Mouse (Mus musculus): Measurements from ENCODE around the gene Dao. TPM values are rescaled to one million over a fixed set of nuclear protein-coding genes. Genes with fewer than 3 reads are reported as not detected.

Gene Dao
- total RNA-seq, 2 experiments from 2014 or later: not detected

DNA sequence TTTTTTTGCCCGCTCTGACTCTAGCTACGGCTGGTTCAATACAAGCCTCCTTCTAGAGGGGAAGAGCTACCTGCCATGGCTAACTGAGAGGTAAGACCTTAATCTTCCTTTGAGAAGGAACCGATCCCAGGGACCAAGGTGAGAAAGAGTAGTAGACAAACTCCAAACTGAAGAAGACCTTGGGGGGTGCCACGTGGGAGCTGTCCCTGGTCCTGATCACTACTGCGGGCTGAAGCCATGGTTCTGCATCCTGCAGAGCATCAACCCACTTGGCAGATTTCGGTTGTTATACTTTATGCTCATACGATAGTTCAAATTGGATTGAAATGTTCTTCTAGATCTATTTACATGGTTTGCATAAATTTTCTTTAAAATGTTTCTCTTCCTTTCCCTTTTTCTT lies 11.6 kb downstream of the Dao start:
- no peak for ATAC-seq (replicated peaks; ENCODE audit: poor library complexity, severe bottlenecking)

DNA sequence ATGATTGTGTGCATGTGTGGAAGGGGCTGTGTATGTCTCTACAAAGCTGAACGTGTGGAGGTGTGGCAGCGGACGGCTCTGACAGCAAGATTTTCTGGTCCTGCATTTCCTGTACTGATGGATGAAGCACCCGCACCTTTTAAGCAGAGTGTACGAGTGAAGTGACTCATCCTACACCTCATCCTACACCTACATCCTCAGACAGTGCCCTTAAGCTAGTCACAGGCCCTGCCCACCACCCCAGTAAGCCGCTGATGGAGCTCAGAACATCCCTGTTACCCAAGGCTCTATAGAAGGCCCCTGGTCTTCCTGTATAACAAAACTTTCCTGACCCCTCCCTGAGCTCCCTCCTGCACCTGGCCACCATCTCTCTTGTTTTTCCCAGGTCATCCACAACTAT lies 20.9 kb downstream of the Dao start:
- ATAC-seq (replicated peaks; ENCODE audit: poor library complexity, severe bottlenecking): no peak

DNA sequence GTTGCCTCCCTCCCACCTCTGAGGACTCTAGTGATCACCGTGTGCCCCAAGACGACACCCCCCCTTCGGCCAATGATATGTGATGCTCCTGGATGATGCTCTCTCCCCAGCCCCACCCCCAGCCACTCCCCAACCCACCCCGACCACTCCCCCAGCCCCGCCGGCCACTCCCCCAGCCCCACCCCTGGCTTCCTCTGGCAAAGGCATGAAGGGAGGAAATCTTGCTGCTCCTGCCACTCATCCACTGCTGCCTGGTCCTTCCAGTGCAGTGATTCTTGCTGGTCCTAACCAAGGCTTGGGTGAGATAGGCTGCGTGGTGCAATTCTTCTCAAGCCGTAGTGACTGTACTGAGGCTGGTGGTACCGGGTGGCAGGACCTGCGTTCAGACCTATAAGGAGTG lies 21.4 kb downstream of the Dao start:
- no peak for ATAC-seq (replicated peaks; ENCODE audit: poor library complexity, severe bottlenecking)

DNA sequence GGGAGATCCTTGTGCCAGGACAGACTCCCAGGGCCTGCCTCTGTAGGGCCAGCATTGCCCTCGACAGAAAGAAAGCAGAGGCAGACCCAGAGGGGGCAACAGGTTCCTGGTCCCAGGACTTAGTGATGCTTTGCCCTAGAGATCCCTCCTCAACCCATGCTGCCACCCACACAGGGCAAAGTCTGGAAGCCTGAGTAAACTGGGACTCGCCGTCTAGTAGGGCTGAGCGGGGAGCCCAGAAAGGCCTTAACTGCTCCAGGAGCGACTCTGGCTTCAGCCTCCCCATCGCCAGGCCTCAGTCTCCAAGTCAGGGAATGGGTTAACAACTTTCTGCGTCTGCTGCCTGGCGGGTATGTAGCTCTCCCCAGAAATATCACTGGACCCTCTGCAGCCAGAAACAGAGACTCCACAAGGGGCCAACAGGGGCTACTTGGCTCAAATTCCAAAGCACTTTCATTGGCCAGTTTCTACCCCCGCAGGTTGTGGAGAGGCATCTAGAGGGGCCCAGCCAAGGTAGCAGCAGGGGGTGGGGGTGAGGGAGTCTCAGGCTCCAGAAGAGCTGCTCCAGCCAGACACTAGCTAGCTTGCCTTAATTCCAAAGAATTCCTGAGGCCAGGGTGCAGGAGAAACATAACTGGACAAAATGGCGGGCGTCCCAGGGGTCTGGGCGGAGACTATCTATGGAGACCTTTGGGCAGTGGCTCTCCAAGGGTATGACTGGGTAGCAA lies 23.9 kb downstream of the Dao start:
- ATAC-seq (replicated peaks; ENCODE audit: poor library complexity, severe bottlenecking): no peak

DNA sequence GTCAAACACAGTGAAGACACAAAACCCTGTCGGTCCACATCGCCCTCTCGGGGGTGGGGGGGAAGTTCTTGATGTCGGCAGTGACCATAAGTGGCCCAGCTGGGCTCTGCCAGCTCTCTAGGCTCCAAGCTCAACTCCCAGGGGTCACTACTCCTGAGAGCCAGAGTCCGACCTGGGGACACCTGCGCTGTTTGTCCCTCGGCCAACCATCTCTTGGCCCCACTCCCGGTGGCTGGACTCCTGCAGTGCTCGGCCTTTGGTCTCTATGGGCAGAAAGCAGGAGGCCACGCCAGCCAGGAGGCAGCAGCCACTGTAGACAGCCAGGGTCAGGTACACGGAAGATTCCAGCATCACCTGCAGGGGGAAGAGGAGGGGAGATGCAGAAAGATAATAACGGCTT lies 24.6 kb downstream of the Dao start:
- no peak for ATAC-seq (replicated peaks; ENCODE audit: poor library complexity, severe bottlenecking)

DNA sequence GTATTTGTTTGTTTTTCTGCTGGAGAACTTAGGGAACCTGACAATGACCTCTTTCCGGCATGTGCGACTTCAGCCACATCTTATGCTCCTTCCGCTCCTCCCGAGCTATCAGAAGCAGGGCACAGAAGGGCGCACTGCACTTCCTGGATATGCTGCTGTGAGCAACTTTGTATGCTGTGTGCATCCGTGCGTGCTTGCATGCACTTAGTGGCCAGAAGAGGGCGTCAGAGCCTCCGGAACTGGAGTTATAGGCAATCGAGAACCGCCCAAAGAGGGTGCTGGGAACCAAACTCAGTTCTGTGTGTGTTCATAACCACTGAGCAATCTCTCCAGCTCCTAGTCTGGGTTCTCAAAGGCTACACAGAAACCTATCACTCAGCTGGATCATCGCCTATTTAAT lies 27.1 kb downstream of the Dao start:
- ATAC-seq (replicated peaks; ENCODE audit: poor library complexity, severe bottlenecking): no peak

DNA sequence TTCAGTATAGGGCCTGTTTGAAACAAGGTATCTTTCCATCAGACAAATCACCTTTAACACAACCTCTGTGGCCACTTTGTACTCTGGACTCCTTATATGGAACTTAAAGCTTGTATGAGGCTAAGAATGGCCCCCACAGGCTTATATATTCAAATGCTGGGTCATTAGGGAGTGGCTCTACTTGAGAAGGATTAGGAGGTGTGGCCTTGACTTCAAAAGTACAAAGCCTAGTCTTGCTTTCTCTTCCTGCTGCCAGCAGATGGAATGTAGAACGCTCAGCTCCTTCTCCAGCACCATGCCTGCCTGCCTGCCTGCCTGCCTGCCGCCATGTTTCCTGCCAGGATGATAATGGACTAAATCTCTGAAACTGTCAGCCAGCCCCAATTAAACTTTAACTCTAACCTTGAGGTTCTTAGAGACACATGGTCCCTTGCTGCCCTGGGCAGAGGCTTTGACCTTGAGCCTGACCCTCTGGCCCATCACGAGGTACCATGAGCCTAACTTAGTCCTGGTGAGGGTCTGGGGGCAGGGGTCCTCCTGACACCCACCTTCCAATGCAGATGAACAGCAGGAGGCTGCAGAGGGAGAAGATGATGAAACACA lies 28.8 kb downstream of the Dao start:
- no peak for ATAC-seq (replicated peaks; ENCODE audit: poor library complexity, severe bottlenecking)

DNA sequence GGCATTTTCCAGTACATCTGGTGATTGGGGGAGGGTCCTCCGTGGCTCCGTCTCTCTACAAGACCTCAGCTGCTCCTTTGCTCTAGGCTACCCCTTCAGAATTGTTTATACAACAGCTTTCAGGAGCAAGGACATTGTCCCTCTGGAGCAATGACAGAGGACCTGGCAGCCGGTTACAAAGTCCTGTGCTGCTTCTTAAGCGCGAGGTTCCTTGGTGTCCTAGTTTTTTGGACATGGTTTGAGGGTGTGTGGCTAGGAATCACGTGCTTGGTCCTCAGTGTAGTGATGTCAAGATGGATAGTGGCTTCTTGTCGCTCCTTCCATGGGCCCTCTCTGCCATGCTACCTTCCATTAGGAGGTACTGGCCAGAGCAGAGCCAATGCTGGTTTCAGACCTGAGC lies 30.9 kb downstream of the Dao start:
- no peak for ATAC-seq (replicated peaks; ENCODE audit: poor library complexity, severe bottlenecking)

DNA sequence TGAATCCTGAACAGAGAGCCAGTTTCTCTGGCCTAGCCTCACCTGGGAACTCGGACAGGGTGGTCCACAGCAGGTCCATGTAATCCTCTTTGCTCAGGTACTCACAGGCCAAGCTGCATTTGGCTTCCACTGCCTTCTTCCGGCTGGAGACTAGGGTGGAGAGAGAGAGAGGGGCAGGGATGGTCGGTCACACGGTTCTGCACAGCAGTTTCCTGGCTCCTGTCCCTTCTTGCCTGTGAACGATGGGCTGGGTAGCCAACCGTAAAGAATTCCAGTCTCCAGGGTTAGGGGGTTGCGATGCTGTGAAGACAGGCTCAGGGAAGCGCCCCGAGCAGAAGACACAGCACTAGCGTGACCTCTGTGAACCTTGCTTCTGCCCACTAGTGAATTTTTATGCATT lies 31.6 kb downstream of the Dao start:
- ATAC-seq (replicated peaks; ENCODE audit: poor library complexity, severe bottlenecking): no peak

DNA sequence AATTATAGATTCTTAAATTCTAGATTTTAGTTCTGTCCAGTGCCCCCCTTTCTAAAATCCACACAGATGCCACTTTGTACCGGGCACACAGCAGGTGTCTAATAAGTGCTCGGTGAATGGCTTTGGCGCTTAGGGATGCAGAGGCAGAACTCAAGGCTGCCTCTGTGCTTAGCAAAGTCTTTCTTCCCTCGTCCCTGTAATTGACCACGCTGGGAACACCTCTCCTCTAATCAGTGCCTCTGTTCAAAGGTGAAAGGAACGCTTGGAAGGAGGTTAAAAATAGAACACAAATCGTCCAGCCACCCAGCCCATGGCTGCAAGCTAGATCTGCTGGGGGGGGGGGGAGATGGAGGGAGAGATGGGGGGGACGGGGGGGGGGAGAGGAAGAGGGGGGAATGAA lies 37.0 kb downstream of the Dao start:
- ATAC-seq (replicated peaks; ENCODE audit: poor library complexity, severe bottlenecking): no peak

DNA sequence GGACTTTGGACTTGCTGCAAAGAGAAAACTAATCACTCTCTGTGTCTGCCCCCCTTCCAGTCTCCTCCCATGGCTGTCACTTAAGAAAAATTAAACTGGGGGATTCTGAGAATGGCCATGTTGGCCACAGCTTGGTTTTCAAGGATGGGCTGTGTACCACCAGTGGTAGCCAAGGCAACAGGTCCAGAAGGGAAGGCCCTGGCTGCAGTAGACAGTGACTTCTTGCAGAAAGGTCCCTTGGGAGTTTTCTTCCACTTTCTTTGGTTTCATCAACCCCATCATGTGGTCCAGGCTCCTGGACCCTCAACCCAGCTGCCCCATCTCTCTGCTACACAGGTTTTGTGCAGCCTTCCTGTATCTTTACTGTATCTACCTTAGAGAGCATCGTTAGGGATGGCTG lies 37.4 kb downstream of the Dao start:
- no peak for ATAC-seq (replicated peaks; ENCODE audit: poor library complexity, severe bottlenecking)

DNA sequence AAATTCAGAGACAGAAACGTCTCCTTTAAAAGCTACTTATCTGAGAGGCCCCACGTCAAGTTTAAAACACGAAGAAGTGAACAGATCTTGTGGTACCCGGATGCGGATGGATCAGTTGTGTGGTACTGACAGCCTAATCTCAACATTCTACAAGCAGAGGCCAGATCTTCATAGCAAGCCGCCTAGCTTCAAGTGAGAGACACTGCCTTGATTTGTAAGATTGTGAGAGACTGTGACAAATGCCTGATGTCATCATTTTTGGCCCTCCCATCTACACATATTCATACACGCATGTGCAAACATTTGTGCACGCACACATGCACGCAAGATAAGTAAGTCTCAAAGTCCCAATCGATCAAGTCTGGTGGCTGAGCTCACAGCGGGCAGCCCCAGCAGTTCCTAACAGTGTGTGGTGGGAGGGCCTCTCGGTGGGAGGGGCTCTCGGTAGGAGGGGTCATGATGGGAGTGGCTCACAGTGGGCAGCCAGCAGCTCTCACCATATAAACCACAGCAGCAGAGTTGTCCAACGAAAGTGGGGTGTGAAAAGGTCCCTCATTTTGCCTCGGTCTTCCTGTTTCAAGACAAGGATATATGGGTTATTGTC lies 37.9 kb downstream of the Dao start:
- peak; percentile 97 for ATAC-seq (replicated peaks; ENCODE audit: poor library complexity, severe bottlenecking)

DNA sequence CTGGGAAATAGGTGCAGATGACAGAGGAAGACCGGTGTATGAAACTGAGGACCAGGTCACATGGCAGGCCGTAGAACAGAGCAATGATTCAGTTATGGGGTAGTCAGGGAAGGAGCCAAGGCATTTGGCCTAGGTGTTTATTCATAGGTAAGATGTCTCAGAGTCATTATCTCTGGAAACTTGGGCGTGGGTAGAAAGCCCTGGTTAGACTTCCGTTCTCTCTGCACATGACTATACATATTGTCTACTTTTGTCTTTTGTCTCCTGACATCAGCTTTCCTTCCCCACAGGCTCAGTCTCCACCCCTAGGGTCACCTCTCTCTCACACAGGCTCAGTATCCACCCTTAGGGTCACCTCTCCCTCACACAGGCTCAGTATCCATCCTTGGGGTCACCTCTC lies 40.3 kb downstream of the Dao start:
- no peak for ATAC-seq (replicated peaks; ENCODE audit: poor library complexity, severe bottlenecking)

DNA sequence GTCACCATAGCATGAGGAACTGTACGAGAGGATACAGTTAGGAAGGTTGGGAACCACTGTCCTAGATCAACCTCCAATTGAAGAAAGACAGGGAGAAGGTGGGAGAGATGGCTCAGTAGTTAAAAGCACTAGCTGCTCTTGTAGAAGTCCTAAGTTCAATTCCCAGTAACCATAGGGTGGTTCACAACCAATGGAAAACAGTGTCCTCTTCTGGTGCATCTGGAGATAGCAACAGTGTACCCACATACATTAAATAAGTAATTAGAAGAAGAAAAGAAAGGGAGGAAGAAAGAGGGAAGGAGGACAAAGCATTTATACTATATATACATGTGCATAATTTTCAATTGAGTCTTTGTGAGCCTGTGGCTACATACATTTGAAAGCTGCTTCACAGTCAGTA lies 41.6 kb downstream of the Dao start:
- no peak for ATAC-seq (replicated peaks; ENCODE audit: poor library complexity, severe bottlenecking)

DNA sequence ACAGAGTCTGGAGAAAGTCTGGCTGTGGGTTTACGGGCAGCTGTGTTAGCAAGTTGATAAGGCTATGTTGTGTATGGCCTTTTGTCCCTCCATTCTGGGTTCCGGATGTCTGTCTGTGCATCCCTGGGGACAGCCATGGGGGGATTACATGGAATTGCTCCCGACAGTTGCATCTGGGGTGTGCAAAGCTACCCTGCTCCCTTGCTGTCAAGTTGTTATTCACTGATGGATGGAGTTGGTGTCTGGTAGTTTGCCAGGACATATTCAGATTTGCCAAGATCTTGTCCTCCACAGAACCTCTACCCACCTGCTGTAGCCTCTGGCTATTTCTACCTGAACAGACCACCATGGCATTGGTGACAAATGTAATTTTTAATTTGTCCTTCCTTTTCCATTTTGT lies 42.6 kb downstream of the Dao start:
- no peak for ATAC-seq (replicated peaks; ENCODE audit: poor library complexity, severe bottlenecking)

DNA sequence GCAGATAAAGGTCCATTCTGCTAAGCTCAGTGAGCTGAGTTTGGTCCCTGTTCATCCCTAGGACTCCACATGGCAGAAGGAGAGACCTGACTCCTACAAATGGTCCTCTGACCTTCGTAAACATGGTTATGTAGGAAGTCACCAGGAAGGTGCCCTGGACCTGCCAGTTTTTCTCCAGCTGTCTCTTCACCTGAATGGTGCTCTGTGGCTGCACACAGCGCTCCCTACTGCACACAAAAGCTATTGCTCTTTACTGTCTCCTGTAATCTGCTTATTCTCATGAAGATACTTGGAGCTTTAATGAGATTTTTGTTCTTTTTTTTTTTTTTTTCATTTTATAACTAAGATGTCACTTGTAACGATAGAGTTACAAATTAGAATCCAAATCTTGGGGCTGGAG lies 43.1 kb downstream of the Dao start:
- ATAC-seq (replicated peaks; ENCODE audit: poor library complexity, severe bottlenecking): no peak

DNA sequence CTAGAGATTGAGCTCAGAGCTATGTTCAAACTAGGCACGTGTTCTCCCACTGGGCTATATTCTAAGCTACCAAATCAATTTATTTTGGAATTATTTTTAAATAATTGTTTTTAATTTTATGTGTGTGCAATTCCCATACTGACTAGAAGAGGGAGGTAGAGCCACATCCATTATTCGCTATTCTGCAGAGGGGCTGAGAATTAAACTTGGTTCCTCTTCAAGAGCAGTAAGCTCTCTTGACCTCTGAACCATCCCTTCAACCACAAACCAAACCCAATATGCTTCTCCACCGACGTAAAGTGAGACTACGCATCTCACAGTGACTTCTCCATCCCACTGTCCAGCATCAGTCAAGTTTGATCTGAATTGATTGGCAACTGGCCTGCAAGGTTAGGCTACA lies 43.7 kb downstream of the Dao start:
- no peak for ATAC-seq (replicated peaks; ENCODE audit: poor library complexity, severe bottlenecking)

DNA sequence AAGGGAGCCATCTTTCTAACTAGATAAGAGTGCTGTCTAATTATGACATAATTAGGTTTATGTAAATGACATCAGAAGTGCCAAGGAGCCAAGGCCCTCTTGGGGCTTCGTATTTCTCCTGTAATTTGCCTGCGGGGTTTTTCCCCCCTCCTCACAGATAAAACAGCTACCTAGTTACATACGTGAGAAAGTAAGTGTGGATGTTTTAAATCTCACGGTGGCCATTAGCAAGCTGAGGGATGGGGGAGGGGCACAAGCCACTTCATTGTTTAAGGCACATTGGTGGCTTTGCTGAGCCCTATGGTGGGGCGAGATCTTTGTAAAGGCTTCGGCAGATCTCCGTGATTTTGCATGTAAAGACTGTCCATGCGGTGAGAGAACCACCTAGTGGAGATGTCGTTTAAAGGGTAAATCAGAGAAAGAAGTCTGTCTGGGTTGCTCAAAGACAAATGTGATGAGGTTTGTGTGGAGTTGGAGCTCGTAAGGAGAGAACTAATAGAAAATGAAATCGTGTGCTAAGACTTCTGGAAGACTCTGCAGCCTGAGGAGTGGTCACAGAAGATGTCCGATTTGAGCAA lies 45.3 kb downstream of the Dao start:
- ATAC-seq (replicated peaks; ENCODE audit: poor library complexity, severe bottlenecking): no peak

DNA sequence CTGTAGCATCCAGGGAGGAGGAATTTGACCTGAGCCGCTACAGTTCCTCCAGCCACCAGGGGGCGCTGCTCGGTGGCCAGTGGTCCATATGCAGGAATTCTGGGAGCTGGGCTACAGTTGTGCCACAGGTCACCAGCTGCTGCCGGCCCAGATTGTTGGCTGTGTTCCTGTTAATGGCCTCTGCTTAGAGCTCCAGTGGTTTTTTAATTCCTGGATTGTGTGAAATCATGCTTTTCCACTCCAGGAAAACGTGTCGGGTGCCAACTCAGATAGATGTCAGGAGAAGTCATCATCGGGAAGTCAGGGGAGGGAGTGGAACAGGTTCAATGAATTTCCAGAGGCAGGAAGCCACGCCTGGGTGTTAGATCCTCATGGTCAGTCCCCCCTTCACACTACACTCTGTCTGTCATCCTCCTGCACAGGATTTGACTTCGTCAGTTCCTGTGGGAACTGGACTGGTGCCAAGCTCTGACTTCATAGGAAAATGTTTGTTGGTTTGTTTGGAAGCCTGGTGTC lies 48.8 kb downstream of the Dao start:
- peak; percentile 50; the same call in 1 of the 2 replicates for ATAC-seq (replicated peaks; ENCODE audit: poor library complexity, severe bottlenecking)

DNA sequence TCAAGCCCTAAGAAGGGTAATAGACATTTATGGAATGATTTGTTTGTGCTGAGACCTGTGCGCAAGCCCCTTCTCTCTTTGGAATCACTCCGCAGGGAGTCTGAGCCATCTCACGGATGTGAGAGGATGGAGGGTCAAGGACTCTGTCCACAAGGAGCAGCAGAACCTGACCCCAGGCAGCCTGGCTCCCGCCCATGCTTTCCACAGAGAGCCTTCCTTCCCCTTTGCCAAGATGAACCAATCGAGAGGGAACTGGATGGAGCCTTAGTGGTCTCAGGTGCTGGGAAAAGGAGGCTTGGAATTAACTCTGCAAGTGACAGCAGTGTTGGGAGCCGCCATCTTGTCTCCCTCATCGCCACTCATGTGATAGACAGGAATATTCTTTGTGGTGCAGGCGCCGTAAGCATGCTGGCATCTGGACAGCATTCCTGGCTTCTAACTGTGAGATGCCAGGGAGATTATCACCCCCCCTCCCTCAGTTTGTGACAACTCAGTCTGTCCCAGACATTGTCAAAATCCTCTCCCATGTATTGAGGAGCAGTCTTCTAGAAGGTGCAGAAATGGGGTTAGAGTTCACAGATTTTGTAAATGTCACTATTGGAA lies 53.7 kb downstream of the Dao start:
- no peak for ATAC-seq (replicated peaks; ENCODE audit: poor library complexity, severe bottlenecking)

DNA sequence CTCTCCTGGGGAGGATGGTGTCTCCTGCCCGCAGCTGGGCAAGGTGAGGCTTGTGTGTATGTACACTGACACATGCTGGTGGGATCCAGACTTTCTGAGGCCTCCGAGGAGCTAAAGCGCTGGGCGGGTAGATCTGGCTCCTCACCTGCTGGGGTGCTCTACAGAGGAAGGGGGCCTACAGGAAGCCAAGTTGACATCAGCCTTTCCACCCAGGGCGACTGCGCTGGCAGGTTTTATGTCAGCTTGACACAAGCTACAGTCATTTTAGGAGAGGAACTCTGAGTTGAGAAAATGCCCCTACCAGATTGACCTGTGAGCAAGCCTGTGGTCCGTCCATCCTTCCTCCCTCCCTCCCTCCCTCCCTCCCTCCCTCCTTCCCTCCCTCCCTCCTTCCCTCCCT lies 58.2 kb downstream of the Dao start:
- no peak for ATAC-seq (replicated peaks; ENCODE audit: poor library complexity, severe bottlenecking)
